Mouse (Mus musculus): ENCODE measurements around the gene Rps25. TPM values are rescaled to one million over a fixed set of nuclear protein-coding genes. Genes with fewer than 3 reads are reported as not detected.

Rps25 gene
- 1,915 and 2,054 TPM in 2 replicates for polyA plus RNA-seq (2015; fragmentation: Nextera tagmentation; extraction: Ambion mirVana)

DNA sequence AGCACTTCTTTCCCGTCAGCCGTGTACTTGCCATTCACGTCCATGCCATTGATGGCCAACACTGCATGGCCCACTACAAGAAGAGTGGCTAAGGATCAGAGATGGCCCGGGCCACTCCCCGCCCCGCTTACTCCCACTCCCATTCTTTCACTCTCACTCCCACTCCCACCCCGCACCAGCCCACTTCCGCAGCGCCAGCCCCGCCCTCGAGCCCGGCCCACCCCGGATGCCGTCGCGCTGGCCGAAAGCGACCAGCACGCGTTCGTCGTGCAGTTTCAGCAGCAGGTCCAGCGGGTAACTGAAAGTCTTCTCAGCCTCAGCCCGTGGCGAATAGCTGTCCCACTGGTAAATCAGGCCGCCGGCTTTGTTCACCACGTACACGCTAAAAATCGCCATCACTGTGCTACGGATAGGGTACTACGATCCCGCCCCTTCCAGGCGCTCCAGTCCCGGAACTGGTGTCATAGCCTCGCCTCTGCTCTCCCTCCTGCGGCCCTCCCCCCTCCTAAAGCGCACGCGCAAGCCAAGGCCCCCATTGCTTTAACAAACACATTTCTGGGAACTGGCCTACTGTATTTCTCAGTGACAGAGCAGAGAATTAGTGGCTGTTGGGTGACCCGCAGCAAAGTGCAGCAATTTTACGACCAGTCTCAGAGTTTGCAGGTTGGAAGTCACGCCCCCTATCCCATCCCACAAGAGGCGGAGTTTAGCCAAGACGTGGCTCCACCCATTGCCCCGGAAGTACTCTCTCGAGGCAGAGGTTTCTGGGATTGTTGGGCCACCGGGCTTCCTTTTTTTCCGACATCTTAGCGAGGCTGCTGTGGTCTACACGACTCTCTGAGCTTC lies at the start of gene Rps25, which contains the start of gene Trappc4:
Gene Rps25, plus strand, starts transcription at position 234 of the 846 bp plus-strand sequence.
Gene Trappc4, minus strand, starts transcription at position 695 of the 846 bp plus-strand sequence.

DNA sequence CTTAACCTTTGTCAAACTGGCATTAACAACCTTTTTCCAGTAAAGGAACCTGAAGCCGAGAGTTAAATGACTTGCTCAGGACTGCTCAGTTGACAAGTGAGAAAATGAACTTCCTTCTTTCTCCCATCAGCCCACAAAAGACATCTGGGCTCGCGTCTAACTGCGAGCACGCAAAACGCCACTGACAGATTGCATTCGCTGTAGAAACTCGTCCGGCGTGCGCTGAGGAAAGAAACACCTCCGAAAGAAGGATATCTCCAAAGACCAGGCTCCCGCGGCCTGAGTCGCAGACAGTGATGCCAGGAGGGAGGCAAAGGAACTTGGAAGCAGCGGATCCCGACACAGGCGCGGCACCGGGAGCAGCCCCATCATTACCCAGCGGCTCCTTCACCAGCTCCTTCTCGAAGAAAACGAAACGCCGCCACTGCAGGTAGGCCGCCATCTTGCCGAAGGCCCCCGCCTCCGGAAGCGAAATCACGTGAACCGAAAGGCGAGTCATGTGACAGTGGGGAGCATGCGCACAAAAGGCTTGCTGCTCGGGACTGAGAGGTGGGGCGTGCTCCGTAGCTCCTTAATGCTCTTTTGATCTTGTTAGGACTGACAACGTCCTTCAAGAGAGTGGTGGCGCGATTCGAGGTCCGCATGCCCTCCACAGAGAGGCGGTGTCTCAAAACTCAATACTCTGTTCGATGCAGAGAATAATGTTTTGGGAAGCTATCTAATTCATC lies 45.6 kb upstream of the Rps25 start, which contains the start of gene Vps11:
Gene Vps11, minus strand, starts transcription at position 481 of the 728 bp plus-strand sequence.

DNA sequence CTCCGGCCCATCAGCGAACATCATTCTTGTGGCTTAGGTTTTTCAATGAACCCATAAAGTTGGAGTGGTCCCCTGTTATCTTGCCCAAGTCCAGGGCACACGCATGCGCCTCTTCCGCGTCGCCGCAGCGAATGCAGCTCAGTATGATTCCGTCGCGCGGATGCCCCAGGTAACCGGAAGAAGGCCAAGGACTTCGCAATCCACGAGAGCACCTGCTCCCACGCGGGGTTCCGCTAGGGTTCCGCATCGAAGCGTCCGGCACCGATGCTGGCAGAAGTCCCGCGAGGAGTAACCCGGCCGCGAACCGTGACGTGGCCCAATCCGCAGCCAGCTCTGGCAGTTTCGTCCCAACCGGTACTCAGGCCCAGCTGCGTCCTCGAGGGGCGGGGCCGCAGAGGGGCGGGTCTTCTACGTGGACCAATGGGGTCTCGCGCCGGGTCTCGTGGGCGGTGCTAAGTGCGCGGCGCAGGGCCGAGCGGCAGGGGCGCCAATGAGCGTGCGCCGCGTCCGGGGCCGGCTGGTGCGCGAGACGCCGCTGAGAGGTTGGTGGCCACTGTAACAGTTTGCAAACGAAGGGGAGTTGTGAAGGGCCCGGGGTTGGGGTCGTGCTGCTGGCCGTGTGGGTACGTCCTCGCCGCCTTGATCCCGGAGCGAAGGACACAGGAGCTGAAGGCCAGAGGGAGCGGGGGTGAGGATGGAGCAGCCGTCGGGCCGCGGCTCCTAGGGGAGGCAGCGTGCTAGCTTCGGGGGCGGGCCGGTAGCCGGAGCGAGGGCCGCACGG lies 27.7 kb upstream of the Rps25 start, which contains the start of gene Hyou1:
Gene Hyou1, plus strand, starts transcription at position 437 of the 781 bp plus-strand sequence.

DNA sequence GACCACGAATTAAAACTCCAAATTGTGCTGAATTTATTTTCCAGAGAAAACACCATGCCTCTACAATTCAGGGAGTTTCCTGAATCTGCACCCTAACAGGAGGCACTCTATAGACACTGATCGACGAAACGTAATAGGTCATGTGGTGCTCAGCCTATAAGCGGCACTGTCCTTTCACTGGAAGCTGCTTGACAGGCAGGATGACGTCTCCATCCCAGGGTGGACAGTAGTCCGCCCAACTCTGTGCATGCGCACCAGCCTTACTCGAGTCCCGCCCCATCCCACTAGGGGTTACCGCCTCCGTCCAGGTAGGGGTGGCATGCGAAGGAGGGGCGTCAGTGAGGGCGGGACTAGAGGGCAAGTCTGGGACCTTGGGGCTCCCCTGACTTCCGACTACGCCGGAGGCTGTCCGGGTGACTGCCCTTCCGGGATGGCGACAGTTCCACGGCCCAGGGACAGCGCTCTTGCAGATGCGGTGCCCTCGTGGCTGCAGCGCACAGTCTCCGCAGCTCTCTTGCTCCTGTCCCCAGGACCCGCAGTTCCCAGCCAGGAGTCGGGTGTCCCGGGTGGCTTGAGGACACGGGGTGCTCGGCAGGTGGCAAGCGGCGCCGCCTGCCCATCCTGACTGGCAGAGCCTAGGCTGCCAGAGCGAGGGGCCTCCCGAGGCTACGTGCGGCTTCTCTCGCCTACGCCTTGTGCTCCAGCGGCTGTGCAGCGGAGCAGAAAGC lies 10.1 kb upstream of the Rps25 start, which contains the start of gene Slc37a4:
Gene Slc37a4, plus strand, starts transcription at position 169 of the 728 bp plus-strand sequence.

DNA sequence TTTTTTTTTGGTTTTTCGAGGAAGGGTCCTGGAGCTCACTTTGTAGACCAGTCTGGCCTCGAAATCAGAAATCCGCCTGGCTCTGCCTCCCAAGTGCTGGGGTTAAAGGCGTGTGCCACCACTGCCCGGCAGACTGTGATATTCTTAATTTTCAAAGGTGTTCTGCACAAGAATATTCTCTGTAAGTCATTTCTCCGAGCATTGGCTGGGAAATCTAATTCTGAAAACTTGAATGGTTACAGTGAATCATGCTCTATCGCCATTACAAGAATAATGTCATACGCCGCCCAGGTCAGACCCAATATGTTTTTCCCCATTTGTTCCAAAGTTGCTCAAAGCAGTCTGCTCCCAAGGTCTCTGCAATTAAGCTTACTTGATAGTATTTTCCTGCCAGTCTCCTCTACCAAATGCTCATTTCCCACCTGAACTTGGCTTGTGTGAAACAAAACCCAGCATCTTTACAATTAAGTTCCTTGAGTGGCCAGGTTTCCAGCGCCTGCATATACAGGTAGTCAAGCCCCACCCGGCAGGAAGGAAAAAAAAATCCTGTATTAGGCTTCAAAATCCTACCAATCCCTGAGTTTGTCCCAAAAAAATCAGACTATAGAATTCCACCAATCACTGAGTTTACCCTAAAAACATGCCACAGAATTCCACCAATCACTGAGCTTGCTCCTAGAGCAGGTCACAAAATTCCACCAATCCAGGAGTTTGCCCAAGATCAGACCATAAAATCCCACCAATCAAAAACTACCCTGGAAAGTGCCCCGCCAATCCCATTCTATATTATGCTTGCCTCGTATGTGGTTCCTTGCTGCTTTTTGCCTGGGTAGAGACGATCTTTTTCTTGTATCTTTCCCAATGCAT lies 11.8 kb downstream of the Rps25 start, which contains the start of gene Ccdc84:
Gene Ccdc84, minus strand, starts transcription at position 51 of the 867 bp plus-strand sequence.

GRCm38 (mm10) chr9:44440961-44441360 lies 34.0 kb downstream of the Rps25 start, which contains the start of gene Foxr1:
Gene Foxr1, minus strand, starts transcription at chr9:44441136.

GRCm38 (mm10) chr9:44454891-44455220 lies 47.9 kb downstream of the Rps25 start, which contains the start of gene Upk2:
Gene Upk2, minus strand, starts transcription at chr9:44454976.

Small RNA genes within 50 kb of the gene (microRNA-seq; reads per million reads assigned to microRNA genes)
- gene Mir7085: not detected

Other genes with a start within 250 kb of the Rps25 start
- gene Cbl, start 173.1 kb upstream of the Rps25 start, polyA plus RNA-seq (2015; fragmentation: Nextera tagmentation; extraction: Ambion mirVana): 7.7 and 7.9 TPM in 2 replicates
- gene Ccdc153, start 166.5 kb upstream of the Rps25 start, polyA plus RNA-seq (2015; fragmentation: Nextera tagmentation; extraction: Ambion mirVana): not detected in 2 replicates
- gene Pdzd3, start 155.7 kb upstream of the Rps25 start, polyA plus RNA-seq (2015; fragmentation: Nextera tagmentation; extraction: Ambion mirVana): not detected in 2 replicates
- gene Nlrx1, start 138.5 kb upstream of the Rps25 start, polyA plus RNA-seq (2015; fragmentation: Nextera tagmentation; extraction: Ambion mirVana): 11.7 and 13.2 TPM in 2 replicates
- gene Abcg4, start 118.5 kb upstream of the Rps25 start, polyA plus RNA-seq (2015; fragmentation: Nextera tagmentation; extraction: Ambion mirVana): 1.2 and 1.5 TPM in 2 replicates
- 9.8 and 10.6 TPM in 2 replicates for gene Hinfp, start 101.5 kb upstream of the Rps25 start, polyA plus RNA-seq (2015; fragmentation: Nextera tagmentation; extraction: Ambion mirVana)
- gene C2cd2l, start 86.9 kb upstream of the Rps25 start, polyA plus RNA-seq (2015; fragmentation: Nextera tagmentation; extraction: Ambion mirVana): 9.5 and 10.0 TPM in 2 replicates
- 20.0 and 21.4 TPM in 2 replicates for gene Dpagt1, start 81.1 kb upstream of the Rps25 start, polyA plus RNA-seq (2015; fragmentation: Nextera tagmentation; extraction: Ambion mirVana)
- gene H2afx, start 72.4 kb upstream of the Rps25 start, polyA plus RNA-seq (2015; fragmentation: Nextera tagmentation; extraction: Ambion mirVana): 62.3 and 83.5 TPM in 2 replicates
- 55.1 and 55.2 TPM in 2 replicates for gene Hmbs, start 62.9 kb upstream of the Rps25 start, polyA plus RNA-seq (2015; fragmentation: Nextera tagmentation; extraction: Ambion mirVana)
- gene Vps11, start 45.5 kb upstream of the Rps25 start, polyA plus RNA-seq (2015; fragmentation: Nextera tagmentation; extraction: Ambion mirVana): 14.4 and 16.1 TPM in 2 replicates
- gene Hyou1, start 27.6 kb upstream of the Rps25 start, polyA plus RNA-seq (2015; fragmentation: Nextera tagmentation; extraction: Ambion mirVana): 10.8 and 13.7 TPM in 2 replicates
- 10.6 and 11.6 TPM in 2 replicates for gene Slc37a4, start 10.3 kb upstream of the Rps25 start, polyA plus RNA-seq (2015; fragmentation: Nextera tagmentation; extraction: Ambion mirVana)
- 76.5 and 84.1 TPM in 2 replicates for gene Trappc4, start 461 bp downstream of the Rps25 start, polyA plus RNA-seq (2015; fragmentation: Nextera tagmentation; extraction: Ambion mirVana)
- 12.5 TPM in 2 replicates for gene Ccdc84, start 11.4 kb downstream of the Rps25 start, polyA plus RNA-seq (2015; fragmentation: Nextera tagmentation; extraction: Ambion mirVana)
- not detected in 2 replicates for gene Foxr1, start 34.0 kb downstream of the Rps25 start, polyA plus RNA-seq (2015; fragmentation: Nextera tagmentation; extraction: Ambion mirVana)
- gene Upk2, start 47.8 kb downstream of the Rps25 start, polyA plus RNA-seq (2015; fragmentation: Nextera tagmentation; extraction: Ambion mirVana): 661 and 670 TPM in 2 replicates
- 6.9 and 7.5 TPM in 2 replicates for gene Bcl9l, start 75.7 kb downstream of the Rps25 start, polyA plus RNA-seq (2015; fragmentation: Nextera tagmentation; extraction: Ambion mirVana)
- gene Cxcr5, start 154.7 kb downstream of the Rps25 start, polyA plus RNA-seq (2015; fragmentation: Nextera tagmentation; extraction: Ambion mirVana): 0.13 and 0.19 TPM in 2 replicates
- gene Ddx6, start 197.8 kb downstream of the Rps25 start, polyA plus RNA-seq (2015; fragmentation: Nextera tagmentation; extraction: Ambion mirVana): 10.2 and 11.2 TPM in 2 replicates

Measured in urinary bladder, postnatal 0 days (tissue).